Mouse (Mus musculus) ES-E14 (cell line): ENCODE measurements around the gene Zfp322a. TPM values are rescaled to one million over a fixed set of nuclear protein-coding genes. Genes with fewer than 3 reads are reported as not detected.

Experiments used
- DNase-seq: peaks from one replicate; pipeline ENCODE4 v3.0.0-alpha.2; 2013; ENCODE audit warnings: low read depth, low spot score
- H3K27ac ChIP-seq: 2 replicates; pipeline ENCODE4 v1.5.1; 2012; ENCODE audit warnings: low read depth, mild to moderate bottlenecking, low read length, moderate library complexity, mixed read lengths; ENCODE audit not compliant: poor library complexity, insufficient read depth, severe bottlenecking
- H3K36me3 ChIP-seq: 2 replicates; pipeline ENCODE4 v1.6.1; 2012; ENCODE audit warnings: mild to moderate bottlenecking, low read length, moderate library complexity, mixed read lengths; ENCODE audit not compliant: control insufficient read depth, poor library complexity, insufficient read depth, severe bottlenecking
- H3K4me1 ChIP-seq, 2 experiments: fragments of 150-350 bp in 1 of 2; sonication (generic) in 1 of 2; 2 replicates each; pipeline ENCODE4 v1.6.1; 2012; ENCODE audit warnings: low read length in 2 of 2, mild to moderate bottlenecking in 1 of 2, mixed read lengths in 1 of 2; ENCODE audit not compliant: control insufficient read depth in 2 of 2, insufficient read depth in 2 of 2, poor library complexity in 1 of 2
- H3K4me3 ChIP-seq, 2 experiments: fragments of 150-350 bp in 1 of 2; sonication (generic) in 1 of 2; 2 replicates each; pipeline ENCODE4 v1.5.1; 2012; ENCODE audit warnings: low read length in 2 of 2, low read depth in 1 of 2, mild to moderate bottlenecking in 1 of 2, mixed read lengths in 1 of 2; ENCODE audit not compliant: insufficient read depth in 1 of 2, poor library complexity in 1 of 2, severe bottlenecking in 1 of 2
- H3K9ac ChIP-seq: 2 replicates; pipeline ENCODE4 v1.6.1; 2012; ENCODE audit warnings: low read depth, mild to moderate bottlenecking, low read length, mixed read lengths; ENCODE audit not compliant: poor library complexity, insufficient read depth, severe bottlenecking
- H3K9me3 ChIP-seq: fragments of 150-350 bp; sonication (generic); 2 replicates; pipeline ENCODE4 v1.6.1; 2012; ENCODE audit warnings: low read depth, mild to moderate bottlenecking, low read length; ENCODE audit not compliant: control insufficient read depth, insufficient read depth
- CHD2 ChIP-seq: IDR thresholded peaks from 2 replicates; pipeline ENCODE4 v1.6.1; 2014; ENCODE audit warnings: mild to moderate bottlenecking, low read depth, low read length, inconsistent platforms
- HCFC1 ChIP-seq: IDR thresholded peaks from 2 replicates; pipeline ENCODE4 v1.6.1; 2012; ENCODE audit warnings: low read length, inconsistent platforms, borderline replicate concordance; ENCODE audit not compliant: insufficient read depth
- MAFK ChIP-seq: IDR thresholded peaks from 2 replicates; pipeline ENCODE4 v1.6.1; 2014; ENCODE audit warnings: mild to moderate bottlenecking, low read depth, low read length, inconsistent platforms; ENCODE audit not compliant: insufficient read depth
- ZC3H11A ChIP-seq: IDR thresholded peaks from 2 replicates; pipeline ENCODE4 v1.6.1; 2012; ENCODE audit warnings: low read depth, mild to moderate bottlenecking, inconsistent platforms, low read length, borderline replicate concordance
- ZNF384 ChIP-seq: IDR thresholded peaks from 2 replicates; pipeline ENCODE4 v1.6.1; 2012; ENCODE audit warnings: low read depth, low read length, inconsistent platforms
- in situ Hi-C, 2 experiments: fragments of 600-800 bp; cut with MboI; formaldehyde crosslinking; loops; one replicate each; pipeline ENCODE4 v1.15.1; 2025; ENCODE audit warnings: low sequenced_read_pairs in 2 of 2, inconsistent platforms in 1 of 2; ENCODE audit not compliant: unreplicated experiment in 2 of 2
- total RNA-seq: library from RNA; depleted of rRNA; stranded (reverse); fragments of 300-350 nt; gene quantifications from 2 replicates; pipeline ENCODE4 v1.2.3, GENCODE M21; 2012

Gene Zfp322a
- total RNA-seq, 1 experiment: 15.9 TPM

DNA sequence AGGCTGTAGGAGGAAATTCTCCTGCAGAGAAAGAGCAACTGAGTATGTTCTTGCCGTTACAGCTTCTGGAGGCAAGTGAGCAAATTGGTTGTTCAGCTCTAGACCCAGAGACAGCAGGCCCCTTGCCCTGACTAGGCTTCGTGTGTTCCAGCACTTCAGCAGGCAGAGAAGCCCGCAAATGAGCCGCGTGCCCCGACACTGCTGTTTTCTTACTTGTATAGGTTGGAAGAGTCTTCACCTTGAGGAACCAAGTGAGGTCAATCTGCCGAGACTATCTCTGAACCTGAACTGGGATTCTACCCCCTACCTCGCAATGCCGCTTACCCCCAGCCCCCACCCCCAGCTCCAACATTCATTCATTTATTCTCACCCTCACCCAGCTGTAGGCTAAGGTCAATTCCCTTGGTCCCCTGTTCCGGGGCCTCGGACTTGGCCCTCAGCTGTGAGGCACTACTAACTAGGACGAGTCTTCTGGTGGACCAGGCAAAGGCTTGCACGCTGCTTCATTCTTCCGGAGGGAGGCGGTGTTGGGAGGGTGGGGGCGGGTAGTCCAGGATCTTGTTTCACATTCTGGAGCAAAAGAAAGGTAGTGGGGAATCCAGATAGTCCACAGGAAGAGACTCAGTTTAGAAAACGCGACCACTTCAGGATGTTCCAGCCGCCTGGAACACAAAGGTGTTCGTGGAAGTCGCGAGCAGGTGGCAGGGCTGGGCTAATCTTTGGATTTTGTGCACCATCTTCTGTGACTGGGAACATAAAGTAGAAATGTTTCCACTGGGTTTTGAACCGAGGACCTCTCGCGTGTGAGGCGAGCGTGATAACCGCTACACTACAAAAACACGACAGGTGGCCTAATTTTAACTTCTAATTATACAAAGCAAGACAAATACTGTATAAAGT is 42.6 kb upstream of the Zfp322a start:
- Histone ChIP-seq H3K9me3 (no peaks in the 10 kb centered on the region), H3K36me3 (no peaks in the 10 kb centered on the region), H3K9ac (peak overlapping the region; percentile 50), H3K4me3 (peak overlapping the region; percentile 63 to 66), H3K27ac (no peak overlapping the region), H3K4me1 (peaks cover 2% of the 10 kb centered on the region in 2 experiments; a peak in 1 of 4 replicates)
- peak; percentile 96 for DNase-seq
- in situ Hi-C loops: loop anchor here (5.0 to 25.0 kb wide), 4 partner anchors 109 to 1549 kb away; partner anchors contain the start of genes Hist1h2ag (in 1 of the 2), Hist1h2ah (in 1 of the 2), Hist1h2bj (in 1 of the 2) and Hist1h2bk (in 1 of the 2)
- no peak for TF ChIP-seq ZNF384
- TF ChIP-seq CHD2: 0 out of 2 replicates have a peak, but pooled peaks have one; percentile 32
- 0 out of 2 replicates have a peak, but pooled peaks have one; percentile 37 for TF ChIP-seq MAFK
- peak; percentile 34; the same call in 1 of the 2 replicates for TF ChIP-seq HCFC1
- TF ChIP-seq ZC3H11A: no peak

DNA sequence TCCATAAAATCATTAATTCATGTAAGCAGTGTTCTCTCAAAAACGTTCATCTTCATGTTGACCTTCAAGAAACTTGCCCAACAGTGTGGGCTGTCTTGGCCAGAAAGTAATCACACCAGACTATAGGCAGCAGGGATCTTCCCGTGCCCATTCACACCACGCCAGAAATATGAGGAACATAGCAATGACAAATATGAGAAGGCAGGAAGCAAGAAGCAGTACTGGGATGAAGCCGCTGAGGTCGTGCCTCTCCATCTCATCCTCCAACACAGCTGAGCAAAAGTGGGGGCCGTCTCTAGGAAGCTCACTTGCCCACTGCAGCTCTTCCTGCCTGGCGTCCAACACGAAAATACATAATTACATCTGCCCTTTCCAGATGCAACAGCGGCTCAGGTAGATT is 41.6 kb upstream of the Zfp322a start:
- TF ChIP-seq ZC3H11A: no peak
- no peak for TF ChIP-seq CHD2
- TF ChIP-seq ZNF384: no peak
- TF ChIP-seq MAFK: no peak
- TF ChIP-seq HCFC1: no peak
- in situ Hi-C loops: loop anchor here (5.0 to 25.0 kb wide), 4 partner anchors 108 to 1548 kb away; partner anchors contain the start of genes Hist1h2ag (in 1 of the 2), Hist1h2ah (in 1 of the 2), Hist1h2bj (in 1 of the 2) and Hist1h2bk (in 1 of the 2)
- Histone ChIP-seq H3K36me3 (no peaks in the 10 kb centered on the region), H3K9me3 (no peaks in the 10 kb centered on the region), H3K9ac (no peak overlapping the region), H3K4me3 (no peak overlapping the region), H3K27ac (no peak overlapping the region), H3K4me1 (peaks cover 2% of the 10 kb centered on the region in 2 experiments; a peak in 1 of 4 replicates)
- no peak for DNase-seq

DNA sequence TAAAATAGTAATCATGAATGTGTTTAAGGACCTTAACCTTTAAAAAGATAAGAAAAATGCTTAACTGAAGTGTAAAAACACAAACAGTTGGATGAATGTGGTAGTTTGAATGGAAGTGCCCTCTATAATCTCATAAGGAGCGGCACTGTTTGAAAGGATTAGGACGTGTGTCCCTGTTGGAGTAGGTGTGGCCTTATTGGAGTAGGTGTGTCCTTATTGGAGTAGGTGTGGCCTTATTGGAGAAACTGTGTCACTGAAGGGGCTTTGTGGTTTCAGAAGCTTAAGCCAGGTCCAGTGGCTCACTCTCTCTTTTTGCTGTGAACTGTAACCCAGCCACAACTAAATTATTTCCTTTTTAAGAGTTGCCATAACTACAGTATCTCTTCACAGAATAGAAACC is 33.6 kb upstream of the Zfp322a start:
- TF ChIP-seq MAFK: no peak
- no peak for TF ChIP-seq ZC3H11A
- no peak for TF ChIP-seq HCFC1
- no peak for TF ChIP-seq ZNF384
- no peak for TF ChIP-seq CHD2
- H3K9ac ChIP-seq: no peak overlapping the region
- H3K4me3 ChIP-seq: peak overlapping the region in 1 of 2 experiments; percentile 58; a peak in 2 of 4 replicates
- no peak overlapping the region for H3K27ac ChIP-seq
- no peaks in the 10 kb centered on the region for H3K9me3 ChIP-seq
- H3K4me1 ChIP-seq: peaks cover 3% of the 10 kb centered on the region in 2 experiments; a peak in 2 of 4 replicates
- peak; percentile 68 for DNase-seq
- in situ Hi-C loops: loop anchor here (10.0 to 25.0 kb wide), 3 partner anchors 1348 to 1540 kb away; partner anchors contain the start of genes Hist1h2ag (in 1 of the 2), Hist1h2ah (in 1 of the 2), Hist1h2bj (in 1 of the 2) and Hist1h2bk (in 1 of the 2)
- no peaks in the 10 kb centered on the region for H3K36me3 ChIP-seq

DNA sequence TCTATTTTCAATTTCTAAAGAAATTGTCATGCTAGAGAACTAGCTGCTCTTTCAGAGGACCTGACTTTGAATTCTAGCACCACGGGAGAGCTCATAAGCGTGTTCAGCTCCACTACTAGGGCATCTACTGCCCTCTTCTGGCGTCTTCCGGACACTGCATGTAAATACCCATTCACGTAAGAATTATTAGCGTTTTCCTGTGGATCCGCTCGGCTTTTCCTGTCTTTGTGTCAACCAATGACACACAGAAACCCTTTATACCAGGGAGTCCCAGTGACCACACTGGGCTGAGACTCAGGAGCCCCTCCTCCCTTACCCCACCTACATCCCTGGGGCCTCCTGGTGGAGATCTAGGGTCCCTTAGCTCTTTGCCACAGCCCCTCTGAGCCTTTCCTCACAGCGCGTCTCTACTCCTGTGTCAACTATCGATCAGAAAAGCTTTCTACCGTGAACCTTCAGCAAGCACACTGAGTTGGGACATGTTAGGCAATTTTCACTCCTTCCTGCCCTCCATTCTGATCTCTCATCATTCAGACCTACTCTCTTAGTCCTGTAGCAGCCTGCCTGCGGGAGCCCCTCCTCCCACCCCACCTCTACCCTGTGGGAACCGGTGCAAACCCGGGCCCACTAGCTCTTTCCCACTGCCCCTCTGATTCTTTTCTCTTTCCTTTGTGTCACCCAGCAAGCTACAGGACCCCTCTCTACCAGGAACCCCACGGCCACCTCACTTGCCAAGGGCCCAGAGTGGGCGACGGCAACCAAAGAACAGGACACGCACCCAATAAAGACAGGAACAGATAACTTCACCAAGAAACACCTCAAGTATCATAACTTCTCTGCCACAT is 32.9 kb upstream of the Zfp322a start:
- in situ Hi-C loops: loop anchor here (10.0 to 25.0 kb wide), 3 partner anchors 1347 to 1540 kb away; partner anchors contain the start of genes Hist1h2ag (in 1 of the 2), Hist1h2ah (in 1 of the 2), Hist1h2bj (in 1 of the 2) and Hist1h2bk (in 1 of the 2)
- TF ChIP-seq CHD2 (0 out of 2 replicates have a peak, but pooled peaks have one; percentile 22), ZNF384 (peak; percentile 67; the same call in 1 of the 2 replicates), HCFC1 (no peak), MAFK (peak; percentile 35; the same call in 1 of the 2 replicates), ZC3H11A (peak; percentile 99)
- H3K27ac ChIP-seq: no peak overlapping the region

More for the DNA sequence above, 32.9 kb upstream of the Zfp322a start:
- Histone ChIP-seq H3K9ac (peak overlapping the region; percentile 39), H3K4me1 (peaks cover 3% of the 10 kb centered on the region in 2 experiments; a peak in 2 of 4 replicates), H3K4me3 (peak overlapping the region; percentile 58 to 63), H3K36me3 (no peaks in the 10 kb centered on the region), H3K9me3 (no peaks in the 10 kb centered on the region)
- peak; percentile 100 for DNase-seq
